Mouse (Mus musculus): ENCODE measurements around the gene Relch. TPM values are rescaled to one million over a fixed set of nuclear protein-coding genes. Genes with fewer than 3 reads are reported as not detected.

The Relch gene
- polyA plus RNA-seq, 1 experiment from 2014 or later = 21.4 TPM

- H3K36me3 ChIP-seq = no peaks in the 10 kb centered on the region
- no peak overlapping the region for H3K4me3 ChIP-seq
- DNase-seq (ENCODE audit: low spot score) = no peak
- no peak overlapping the region for H3K27ac ChIP-seq
- no peaks in the 10 kb centered on the region for H3K9me3 ChIP-seq
- peaks cover 17% of the 10 kb centered on the region for H3K4me1 ChIP-seq
- WGBS = 67% methylated on average over 5 of the region's 5 CpGs
- peaks cover 32% of the 10 kb centered on the region for H3K27me3 ChIP-seq (ENCODE audit: insufficient read depth, poor library complexity, severe bottlenecking)
Observed at GRCm38 (mm10) chr1:105784257-105785016, 120.8 kb downstream of the Relch start.

GRCm38 (mm10) chr1:105785146-105785545 is 121.5 kb downstream of the Relch start:
- Histone ChIP-seq H3K27me3 (ENCODE audit: insufficient read depth, poor library complexity, severe bottlenecking) (peaks cover 25% of the 10 kb centered on the region), H3K4me1 (peaks cover 14% of the 10 kb centered on the region), H3K9me3 (no peaks in the 10 kb centered on the region), H3K36me3 (no peaks in the 10 kb centered on the region), H3K27ac (no peak overlapping the region), H3K4me3 (no peak overlapping the region)
- DNase-seq (ENCODE audit: low spot score) = no peak
- 75% methylated on average over 4 of the region's 4 CpGs for WGBS

GRCm38 (mm10) chr1:105786731-105787357 is 123.2 kb downstream of the Relch start:
- no peak overlapping the region for H3K27ac ChIP-seq
- no peak for DNase-seq (ENCODE audit: low spot score)
- H3K9me3 ChIP-seq = no peaks in the 10 kb centered on the region
- H3K36me3 ChIP-seq = no peaks in the 10 kb centered on the region
- peaks cover 8% of the 10 kb centered on the region for H3K27me3 ChIP-seq (ENCODE audit: insufficient read depth, poor library complexity, severe bottlenecking)
- 67% methylated on average over 6 of the region's 6 CpGs for WGBS
- H3K4me1 ChIP-seq = peaks cover 6% of the 10 kb centered on the region; the same call in 1 of the 2 replicates
- no peak overlapping the region for H3K4me3 ChIP-seq

GRCm38 (mm10) chr1:105790103-105790502 is 126.4 kb downstream of the Relch start:
- H3K4me1 ChIP-seq = 0 out of 2 replicates have a peak, but pooled peaks cover 2% of the 10 kb centered on the region
- H3K4me3 ChIP-seq = no peak overlapping the region
- no peak overlapping the region for H3K27ac ChIP-seq
- WGBS = 81% methylated on average over 3 of the region's 3 CpGs
- no peaks in the 10 kb centered on the region for H3K9me3 ChIP-seq
- no peaks in the 10 kb centered on the region for H3K36me3 ChIP-seq
- no peak for DNase-seq (ENCODE audit: low spot score)
- no peaks in the 10 kb centered on the region for H3K27me3 ChIP-seq (ENCODE audit: insufficient read depth, poor library complexity, severe bottlenecking)

GRCm38 (mm10) chr1:105794670-105795069 is 131.0 kb downstream of the Relch start:
- H3K4me3 ChIP-seq = no peak overlapping the region
- no peak for DNase-seq (ENCODE audit: low spot score)
- no peaks in the 10 kb centered on the region for H3K4me1 ChIP-seq
- H3K27me3 ChIP-seq (ENCODE audit: insufficient read depth, poor library complexity, severe bottlenecking) = no peaks in the 10 kb centered on the region
- H3K36me3 ChIP-seq = no peaks in the 10 kb centered on the region
- H3K27ac ChIP-seq = no peak overlapping the region
- WGBS = 79% methylated on average over 6 of the region's 6 CpGs
- H3K9me3 ChIP-seq = no peaks in the 10 kb centered on the region

- no peaks in the 10 kb centered on the region for H3K9me3 ChIP-seq
- WGBS = 74% methylated on average over 4 of the region's 4 CpGs
- no peaks in the 10 kb centered on the region for H3K4me1 ChIP-seq
- H3K27ac ChIP-seq = no peak overlapping the region
- H3K36me3 ChIP-seq = no peaks in the 10 kb centered on the region
- H3K4me3 ChIP-seq = no peak overlapping the region
- DNase-seq (ENCODE audit: low spot score) = no peak
- no peaks in the 10 kb centered on the region for H3K27me3 ChIP-seq (ENCODE audit: insufficient read depth, poor library complexity, severe bottlenecking)
Observed at GRCm38 (mm10) chr1:105795705-105796104, 132.0 kb downstream of the Relch start.

GRCm38 (mm10) chr1:105800570-105800969 is 136.9 kb downstream of the Relch start:
- DNase-seq (ENCODE audit: low spot score) = no peak
- no peak overlapping the region for H3K27ac ChIP-seq
- no peak overlapping the region for H3K4me3 ChIP-seq
- H3K9me3 ChIP-seq = no peaks in the 10 kb centered on the region
- 77% methylated on average over 6 of the region's 6 CpGs for WGBS
- peaks cover 7% of the 10 kb centered on the region for H3K4me1 ChIP-seq
- H3K27me3 ChIP-seq (ENCODE audit: insufficient read depth, poor library complexity, severe bottlenecking) = no peaks in the 10 kb centered on the region
- no peaks in the 10 kb centered on the region for H3K36me3 ChIP-seq

GRCm38 (mm10) chr1:105801252-105801651 is 137.6 kb downstream of the Relch start:
- H3K4me1 ChIP-seq = peaks cover 7% of the 10 kb centered on the region
- H3K36me3 ChIP-seq = no peaks in the 10 kb centered on the region
- no peak overlapping the region for H3K27ac ChIP-seq
- no peaks in the 10 kb centered on the region for H3K9me3 ChIP-seq
- H3K4me3 ChIP-seq = no peak overlapping the region
- no peak for DNase-seq (ENCODE audit: low spot score)
- no peaks in the 10 kb centered on the region for H3K27me3 ChIP-seq (ENCODE audit: insufficient read depth, poor library complexity, severe bottlenecking)

GRCm38 (mm10) chr1:105802941-105803340 is 139.3 kb downstream of the Relch start:
- Histone ChIP-seq H3K27me3 (ENCODE audit: insufficient read depth, poor library complexity, severe bottlenecking) (no peaks in the 10 kb centered on the region), H3K27ac (peak overlapping the region; percentile 44; the same call in 1 of the 2 replicates), H3K4me3 (no peak overlapping the region), H3K4me1 (peaks cover 7% of the 10 kb centered on the region), H3K36me3 (no peaks in the 10 kb centered on the region), H3K9me3 (no peaks in the 10 kb centered on the region)
- DNase-seq (ENCODE audit: low spot score) = no peak
- 37% methylated on average over 6 of the region's 6 CpGs for WGBS

- H3K4me1 ChIP-seq = peaks cover 7% of the 10 kb centered on the region
- WGBS = 33% methylated on average over 3 of the region's 3 CpGs
- no peak for DNase-seq (ENCODE audit: low spot score)
- no peak overlapping the region for H3K4me3 ChIP-seq
- H3K27me3 ChIP-seq (ENCODE audit: insufficient read depth, poor library complexity, severe bottlenecking) = no peaks in the 10 kb centered on the region
- H3K36me3 ChIP-seq = no peaks in the 10 kb centered on the region
- no peak overlapping the region for H3K27ac ChIP-seq
- no peaks in the 10 kb centered on the region for H3K9me3 ChIP-seq
Observed at GRCm38 (mm10) chr1:105804285-105804684, 140.6 kb downstream of the Relch start.

Other genes with a start within 250 kb of the Relch start
- 12.8 and 14.9 TPM in 2 replicates for gene Pign, start 184 bp upstream of the Relch start, polyA plus RNA-seq (2016; fragmentation: Nextera tagmentation; extraction: Ambion mirVana)
- gene Tnfrsf11a, start 116.9 kb downstream of the Relch start, polyA plus RNA-seq (2016; fragmentation: Nextera tagmentation; extraction: Ambion mirVana) = 0.10 and 0.35 TPM in 2 replicates